Mouse (Mus musculus) ES-E14 (cell line): ENCODE data around the gene Sh3d19.

Source experiments
- CHD2 ChIP-seq: IDR thresholded peaks from 2 replicates; pipeline ENCODE4 v1.6.1; 2014; ENCODE audit warnings: mild to moderate bottlenecking, low read depth, low read length, inconsistent platforms
- HCFC1 ChIP-seq: IDR thresholded peaks from 2 replicates; pipeline ENCODE4 v1.6.1; 2012; ENCODE audit warnings: low read length, inconsistent platforms, borderline replicate concordance; ENCODE audit not compliant: insufficient read depth
- MAFK ChIP-seq: IDR thresholded peaks from 2 replicates; pipeline ENCODE4 v1.6.1; 2014; ENCODE audit warnings: mild to moderate bottlenecking, low read depth, low read length, inconsistent platforms; ENCODE audit not compliant: insufficient read depth
- ZC3H11A ChIP-seq: IDR thresholded peaks from 2 replicates; pipeline ENCODE4 v1.6.1; 2012; ENCODE audit warnings: low read depth, mild to moderate bottlenecking, inconsistent platforms, low read length, borderline replicate concordance
- ZNF384 ChIP-seq: IDR thresholded peaks from 2 replicates; pipeline ENCODE4 v1.6.1; 2012; ENCODE audit warnings: low read depth, low read length, inconsistent platforms

- TF ChIP-seq ZC3H11A (no peak), HCFC1 (no peak), ZNF384 (no peak), MAFK (no peak), CHD2 (no peak)
Measured at GRCm38 (mm10) chr3:86114659-86115338, 143.9 kb downstream of the Sh3d19 start.
